Comparison of ENCODE assay signal across 9 mouse cellular contexts in the genomic region with DNA sequence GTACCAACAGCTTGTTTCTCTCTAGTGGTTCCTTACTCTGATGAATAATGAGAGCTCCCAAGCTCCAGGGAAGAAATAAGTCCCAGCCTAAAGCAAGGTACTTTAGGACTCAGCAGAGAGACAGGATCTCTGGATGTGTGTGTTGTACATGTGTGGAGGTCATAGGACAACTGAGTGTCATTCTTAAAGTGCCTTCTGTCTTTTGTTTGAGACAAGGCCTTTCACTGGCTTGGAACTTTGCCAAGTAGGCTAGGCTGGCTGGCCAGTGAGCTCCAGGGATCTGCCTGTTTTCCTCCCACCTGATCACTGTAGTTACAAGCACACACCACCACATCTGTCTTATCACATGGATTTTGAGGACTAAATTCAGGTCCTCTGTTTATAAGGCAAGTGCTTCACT. TPM values are rescaled to one million over a fixed set of nuclear protein-coding genes. Genes with fewer than 3 reads are reported as not detected.
A peak's percentile ranks its signal among the peaks of the same experiment; 100 is the strongest.
DNase-seq lines count a peak whose midpoint lies in the region; ATAC-seq and TF ChIP-seq lines count a peak whose summit lies in the region.
"Had no signal": no experiment of that assay in that cellular context is flagged by ENCODE, and none has a peak within 500 bp of the region (broad histone marks: within the 10 kb centered on the region; RNA-seq: fewer than 3 reads in every experiment).

No protein-coding gene starts in this region.

- H3K4me3 ChIP-seq in forebrain, embryonic 15.5 days, result no peak overlapping the region
- H3K4me3 ChIP-seq in forebrain, embryonic 16.5 days (replicated peaks; ENCODE audit: low read length), result no peak overlapping the region
- no peak overlapping the region for H3K4me3 ChIP-seq in lung, embryonic 16.5 days (ENCODE audit: low read length)
- no peak overlapping the region for H3K4me3 ChIP-seq in heart, embryonic 14.5 days (ENCODE audit: control insufficient read depth in 1 of 2, insufficient read depth in 1 of 2, low read depth in 1 of 2, low read length in 2 of 2)
- H3K4me3 ChIP-seq in midbrain, postnatal 0 days (ENCODE audit: low read depth, low read length), result no peak overlapping the region

- H3K9me3 ChIP-seq in forebrain, embryonic 15.5 days, result no peaks in the 10 kb centered on the region
- no peaks in the 10 kb centered on the region for H3K9me3 ChIP-seq in forebrain, embryonic 16.5 days (ENCODE audit: control insufficient read depth, low read length)
- no peaks in the 10 kb centered on the region for H3K9me3 ChIP-seq in lung, embryonic 16.5 days (ENCODE audit: control insufficient read depth, low read length)
- no peaks in the 10 kb centered on the region for H3K9me3 ChIP-seq in heart, embryonic 14.5 days (ENCODE audit: control insufficient read depth, low read length)
- H3K9me3 ChIP-seq in midbrain, postnatal 0 days (ENCODE audit: low read length), result no peaks in the 10 kb centered on the region

- H3K36me3 ChIP-seq in forebrain, embryonic 15.5 days, result peaks cover 62% of the 10 kb centered on the region
- peaks cover 17% of the 10 kb centered on the region for H3K36me3 ChIP-seq in forebrain, embryonic 16.5 days (ENCODE audit: control insufficient read depth, insufficient read depth)
- peaks cover 28% of the 10 kb centered on the region for H3K36me3 ChIP-seq in lung, embryonic 16.5 days (ENCODE audit: control insufficient read depth, insufficient read depth, low read length)
- peaks cover 96% of the 10 kb centered on the region for H3K36me3 ChIP-seq in heart, embryonic 14.5 days (ENCODE audit: control insufficient read depth, insufficient read depth, low read length)
- H3K36me3 ChIP-seq in midbrain, postnatal 0 days (ENCODE audit: insufficient read depth, low read length), result peaks cover 41% of the 10 kb centered on the region

- H3K9ac ChIP-seq in forebrain, embryonic 15.5 days (replicated peaks), result no peak overlapping the region
- no peak overlapping the region for H3K9ac ChIP-seq in forebrain, embryonic 16.5 days (replicated peaks; ENCODE audit: low read depth, low read length)
- no peak overlapping the region for H3K9ac ChIP-seq in lung, embryonic 16.5 days (ENCODE audit: low read length)
- H3K9ac ChIP-seq in heart, embryonic 14.5 days (ENCODE audit: low read length), result no peak overlapping the region
- no peak overlapping the region for H3K9ac ChIP-seq in midbrain, postnatal 0 days (replicated peaks; ENCODE audit: low read length, poor library complexity, severe bottlenecking)

- peak overlapping the region; percentile 25; the same call in 1 of the 2 replicates for H3K27ac ChIP-seq in forebrain, embryonic 15.5 days (replicated peaks)
- H3K27ac ChIP-seq in forebrain, embryonic 16.5 days (ENCODE audit: low read length), result no peak overlapping the region; the same call in 1 of the 2 replicates
- H3K27ac ChIP-seq in lung, embryonic 16.5 days (ENCODE audit: low read length), result peak overlapping the region; percentile 71
- peak overlapping the region; percentile 55 to 56; a peak in 3 of 4 replicates for H3K27ac ChIP-seq in heart, embryonic 14.5 days (replicated peaks in 1 of 2; ENCODE audit: control insufficient read depth in 1 of 2, insufficient read depth in 1 of 2, low read depth in 2 of 2, low read length in 2 of 2)
- H3K27ac ChIP-seq in midbrain, postnatal 0 days (ENCODE audit: low read depth, low read length), result no peak overlapping the region

- no peaks in the 10 kb centered on the region for H3K27me3 ChIP-seq in forebrain, embryonic 15.5 days
- H3K27me3 ChIP-seq in forebrain, embryonic 16.5 days (replicated peaks; ENCODE audit: control insufficient read depth, insufficient read depth, low read length), result no peaks in the 10 kb centered on the region
- H3K27me3 ChIP-seq in lung, embryonic 16.5 days (ENCODE audit: control insufficient read depth, insufficient read depth, low read depth, low read length), result no peaks in the 10 kb centered on the region
- H3K27me3 ChIP-seq in heart, embryonic 14.5 days (ENCODE audit: control insufficient read depth, insufficient read depth, low read length), result no peaks in the 10 kb centered on the region
- H3K27me3 ChIP-seq in midbrain, postnatal 0 days (ENCODE audit: insufficient read depth, low read length), result no peaks in the 10 kb centered on the region
- H3K27me3 ChIP-seq: CH12.LX had no signal

- H3K4me2 ChIP-seq in forebrain, embryonic 15.5 days (replicated peaks), result no peak overlapping the region
- no peak overlapping the region for H3K4me2 ChIP-seq in forebrain, embryonic 16.5 days (ENCODE audit: low read length)
- H3K4me2 ChIP-seq in lung, embryonic 16.5 days (ENCODE audit: low read depth, low read length), result no peak overlapping the region
- no peak overlapping the region for H3K4me2 ChIP-seq in heart, embryonic 14.5 days (ENCODE audit: low read length)
- H3K4me2 ChIP-seq in midbrain, postnatal 0 days (ENCODE audit: low read depth, low read length, poor library complexity, severe bottlenecking), result no peak overlapping the region

- no peak for TF ChIP-seq CTCF in midbrain, postnatal 0 days (IDR thresholded peaks at IDR 0.05)

- DNase-seq in lung, adult 18-20 months, result no peak
- DNase-seq in midbrain, postnatal 0 days (ENCODE audit: low spot score), result peak; percentile 40
- no peak for DNase-seq in layer of hippocampus, postnatal 14 days (ENCODE audit: low spot score in 2 of 2)
- no peak for DNase-seq in urinary bladder, adult 2 months (ENCODE audit: low spot score)

- peaks cover 27% of the 10 kb centered on the region for H3K4me1 ChIP-seq in forebrain, embryonic 15.5 days
- peaks cover 21% of the 10 kb centered on the region for H3K4me1 ChIP-seq in forebrain, embryonic 16.5 days (replicated peaks; ENCODE audit: control insufficient read depth, insufficient read depth, low read length)
- peaks cover 10% of the 10 kb centered on the region for H3K4me1 ChIP-seq in lung, embryonic 16.5 days (replicated peaks; ENCODE audit: control insufficient read depth, insufficient read depth, low read length)
- peaks cover 2 to 17% of the 10 kb centered on the region in 2 experiments; a peak in 3 of 4 replicates for H3K4me1 ChIP-seq in heart, embryonic 14.5 days (ENCODE audit: control insufficient read depth in 2 of 2, insufficient read depth in 2 of 2, low read length in 2 of 2)
- no peaks in the 10 kb centered on the region for H3K4me1 ChIP-seq in midbrain, postnatal 0 days (ENCODE audit: insufficient read depth, low read length)

- no peak for ATAC-seq in forebrain, embryonic 15.5 days (replicated peaks)
- ATAC-seq in forebrain, embryonic 16.5 days, result no peak
- peak; percentile 30; the same call in 1 of the 2 replicates for ATAC-seq in lung, embryonic 16.5 days (ENCODE audit: low read depth)
- ATAC-seq in heart, embryonic 14.5 days (ENCODE audit: insufficient number of reproducible peaks, insufficient read depth, low FRiP score, low read depth), result 0 out of 2 replicates have a peak, but pooled peaks have one; percentile 19
- no peak for ATAC-seq in midbrain, postnatal 0 days (ENCODE audit: low FRiP score)

RNA-seq across cellular contexts. Expression of gene Oaz2, which starts 28.5 kb away (rescaled TPM):
- polyA plus RNA-seq in forebrain, embryonic 15.5 days (2015; fragmentation: Nextera tagmentation; extraction: Ambion mirVana), result 328 and 347 TPM in 2 replicates
- polyA plus RNA-seq in forebrain, embryonic 16.5 days (2015; fragmentation: Nextera tagmentation; extraction: Ambion mirVana), result 345 and 364 TPM in 2 replicates
- 455 and 472 TPM in 2 replicates for polyA plus RNA-seq in lung, embryonic 16.5 days (2015; fragmentation: Nextera tagmentation; extraction: Ambion mirVana)
- 210 and 223 TPM in 2 replicates for polyA plus RNA-seq in heart, embryonic 14.5 days (2014; fragmentation: Nextera tagmentation; extraction: Ambion mirVana)
- total RNA-seq in midbrain, postnatal 0 days (2014; rRNA removed), result 252 and 274 TPM in 2 replicates
- polyA plus RNA-seq in midbrain, postnatal 0 days (2015; fragmentation: Nextera tagmentation; extraction: Ambion mirVana), result 382 and 399 TPM in 2 replicates
- 100 to 1,000 TPM; 213 to 221 TPM for total RNA-seq in layer of hippocampus, postnatal 14 days (2021)
- polyA plus RNA-seq in urinary bladder, adult 2 months (2012; rRNA removed), result 162 and 173 TPM in 2 replicates

Comparison
In these comparisons a context has a peak if more than half of its experiments do, and no peak if none do; other contexts are left out.
1. H3K27ac ChIP-seq: peak in forebrain, embryonic 15.5 days (single experiment), lung, embryonic 16.5 days (single experiment) and heart, embryonic 14.5 days (2 of 2); none in forebrain, embryonic 16.5 days (single experiment) and midbrain, postnatal 0 days (single experiment).
2. ATAC-seq: peak in lung, embryonic 16.5 days (single experiment) and heart, embryonic 14.5 days (single experiment); none in forebrain, embryonic 15.5 days (single experiment), forebrain, embryonic 16.5 days (single experiment) and midbrain, postnatal 0 days (single experiment).